Mouse (Mus musculus) stomach, adult 2 months (tissue): Measurements from ENCODE around the gene Ppp4c. TPM values are rescaled to one million over a fixed set of nuclear protein-coding genes. Genes with fewer than 3 reads are reported as not detected.

Experiments used
- polyA plus RNA-seq: library from polyadenylated mRNA; depleted of rRNA; stranded (reverse); fragments of >200 nt; gene quantifications from 2 replicates; pipeline ENCODE4 v1.2.3, GENCODE M21; 2012; rRNA removed

Gene Ppp4c
- polyA plus RNA-seq, result 74.8 and 85.0 TPM in 2 replicates

GRCm38 (mm10) chr7:126791851-126792720 lies at the start of gene Ppp4c:
Gene Ppp4c (minus strand): TSS chr7:126792496.

GRCm38 (mm10) chr7:126831539-126831938 lies 39.2 kb upstream of the Ppp4c start, which contains the start of gene 4930451I11Rik:
Gene 4930451I11Rik (minus strand): TSS chr7:126831639.

GRCm38 (mm10) chr7:126797411-126798126 lies 5.3 kb upstream of the Ppp4c start, which contains the start of gene Fam57b:
Gene Fam57b (plus strand): TSS chr7:126797668.

GRCm38 (mm10) chr7:126780971-126781635 lies 11.2 kb downstream of the Ppp4c start, which contains the start of gene Tbx6:
Gene Tbx6 (plus strand): TSS chr7:126781483.

GRCm38 (mm10) chr7:126776598-126777057 lies 15.7 kb downstream of the Ppp4c start, which contains the start of gene Ypel3:
Gene Ypel3 (plus strand): TSS chr7:126776955.

GRCm38 (mm10) chr7:126766201-126766600 lies 26.1 kb downstream of the Ppp4c start, which contains the start of gene Gdpd3:
Gene Gdpd3 (plus strand): TSS chr7:126766334.

GRCm38 (mm10) chr7:126759050-126759671 lies 33.1 kb downstream of the Ppp4c start, which contains the start of gene Mapk3:
Gene Mapk3 (plus strand): TSS chr7:126759601.

Other genes starting within 250 kb of the Ppp4c start
- 57.5 and 61.4 TPM in 2 replicates for gene Eif3c, start 226.1 kb downstream of the Ppp4c start, polyA plus RNA-seq
- 1.5 and 3.4 TPM in 2 replicates for gene Apobr, start 207.6 kb downstream of the Ppp4c start, polyA plus RNA-seq
- 36.6 and 38.8 TPM in 2 replicates for gene Cln3, start 206.7 kb downstream of the Ppp4c start, polyA plus RNA-seq
- gene Il27, start 197.6 kb downstream of the Ppp4c start, polyA plus RNA-seq, result 0.12 TPM in 1 of 2 replicates, not detected in the other
- gene Nupr1, start 161.6 kb downstream of the Ppp4c start, polyA plus RNA-seq, result 21.6 and 37.2 TPM in 2 replicates
- 35.5 and 43.7 TPM in 2 replicates for gene Sgf29, start 143.2 kb downstream of the Ppp4c start, polyA plus RNA-seq
- gene Sult1a1, start 116.1 kb downstream of the Ppp4c start, polyA plus RNA-seq, result 3.5 and 5.1 TPM in 2 replicates
- gene Bola2, start 97.1 kb downstream of the Ppp4c start, polyA plus RNA-seq, result 26.1 and 37.1 TPM in 2 replicates
- gene Slx1b, start 96.7 kb downstream of the Ppp4c start, polyA plus RNA-seq, result 8.4 and 8.8 TPM in 2 replicates
- gene Coro1a, start 84.7 kb downstream of the Ppp4c start, polyA plus RNA-seq, result 21.9 and 41.2 TPM in 2 replicates
- 242 and 263 TPM in 2 replicates for gene Mapk3, start 32.9 kb downstream of the Ppp4c start, polyA plus RNA-seq
- gene Gdpd3, start 26.2 kb downstream of the Ppp4c start, polyA plus RNA-seq, result 12.6 and 14.1 TPM in 2 replicates
- 169 and 334 TPM in 2 replicates for gene Ypel3, start 15.5 kb downstream of the Ppp4c start, polyA plus RNA-seq
- 2.0 and 2.5 TPM in 2 replicates for gene Tbx6, start 11.0 kb downstream of the Ppp4c start, polyA plus RNA-seq
- 3.8 and 6.7 TPM in 2 replicates for gene Fam57b, start 5.2 kb upstream of the Ppp4c start, polyA plus RNA-seq
- gene 4930451I11Rik, start 39.1 kb upstream of the Ppp4c start, polyA plus RNA-seq, result not detected in 2 replicates
- gene Doc2a, start 54.9 kb upstream of the Ppp4c start, polyA plus RNA-seq, result 0.08 TPM in 1 of 2 replicates, not detected in the other
- gene Hirip3, start 69.5 kb upstream of the Ppp4c start, polyA plus RNA-seq, result 2.2 and 2.3 TPM in 2 replicates
- gene Ino80e, start 69.9 kb upstream of the Ppp4c start, polyA plus RNA-seq, result 26.9 and 34.5 TPM in 2 replicates
- gene Taok2, start 92.2 kb upstream of the Ppp4c start, polyA plus RNA-seq, result 47.4 and 49.6 TPM in 2 replicates
- gene Tmem219, start 130.4 kb upstream of the Ppp4c start, polyA plus RNA-seq, result 97.1 and 106 TPM in 2 replicates
- 7.3 and 9.2 TPM in 2 replicates for gene Kctd13, start 136.4 kb upstream of the Ppp4c start, polyA plus RNA-seq
- 0.21 and 0.94 TPM in 2 replicates for gene Asphd1, start 157.1 kb upstream of the Ppp4c start, polyA plus RNA-seq
- 1.9 and 2.3 TPM in 2 replicates for gene Sez6l2, start 158.1 kb upstream of the Ppp4c start, polyA plus RNA-seq
- 150 and 159 TPM in 2 replicates for gene Cdipt, start 183.4 kb upstream of the Ppp4c start, polyA plus RNA-seq
- gene Cdiptos, start 183.6 kb upstream of the Ppp4c start, polyA plus RNA-seq, result 0.08 TPM in 1 of 2 replicates, not detected in the other
- 67.5 and 90.5 TPM in 2 replicates for gene Mvp, start 222.1 kb upstream of the Ppp4c start, polyA plus RNA-seq
- 0.94 TPM in 1 of 2 replicates, not detected in the other for gene Pagr1b, start 224.0 kb upstream of the Ppp4c start, polyA plus RNA-seq
- 8.5 TPM in 1 of 2 replicates, not detected in the other for gene Pagr1a, start 224.9 kb upstream of the Ppp4c start, polyA plus RNA-seq
- 1.6 and 8.9 TPM in 2 replicates for gene Gm42742, start 228.6 kb upstream of the Ppp4c start, polyA plus RNA-seq
- gene Prrt2, start 228.7 kb upstream of the Ppp4c start, polyA plus RNA-seq, result 2.3 and 4.8 TPM in 2 replicates
- gene Maz, start 234.5 kb upstream of the Ppp4c start, polyA plus RNA-seq, result 76.8 and 314 TPM in 2 replicates
- 1.9 and 2.3 TPM in 2 replicates for gene Kif22, start 250.0 kb upstream of the Ppp4c start, polyA plus RNA-seq